Mouse (Mus musculus) midbrain, embryonic 16.5 days (tissue): Measurements from ENCODE around the gene Nprl3. TPM values are rescaled to one million over a fixed set of nuclear protein-coding genes. Genes with fewer than 3 reads are reported as not detected.

Experiments
- ATAC-seq: fragments of 200-750 bp; cut with Nextera tagmentation; 2 replicates; pipeline ENCODE4 v1.8.0; 2017; ENCODE audit warnings: moderate TSS enrichment
- H3K27ac ChIP-seq: fragments of 300-500 bp; sonication (generic); 2 replicates; pipeline ENCODE4 v1.5.1; 2014; ENCODE audit warnings: mild to moderate bottlenecking, low read length, mixed read lengths
- H3K27me3 ChIP-seq: fragments of 300-500 bp; sonication (generic); 2 replicates; pipeline ENCODE4 v1.6.1; 2014; ENCODE audit warnings: low read depth, low read length, mixed read lengths; ENCODE audit not compliant: control insufficient read depth, insufficient read depth
- H3K36me3 ChIP-seq: fragments of 300-500 bp; sonication (generic); 2 replicates; pipeline ENCODE4 v1.6.1; 2014; ENCODE audit warnings: mild to moderate bottlenecking, low read length, moderate library complexity, mixed read lengths; ENCODE audit not compliant: control insufficient read depth, insufficient read depth
- H3K4me1 ChIP-seq: fragments of 300-500 bp; sonication (generic); 2 replicates; pipeline ENCODE4 v1.6.1; 2014; ENCODE audit warnings: mild to moderate bottlenecking, low read length, mixed read lengths; ENCODE audit not compliant: control insufficient read depth, insufficient read depth
- H3K4me2 ChIP-seq: fragments of 300-500 bp; sonication (generic); 2 replicates; pipeline ENCODE4 v1.6.1; 2014; ENCODE audit warnings: mild to moderate bottlenecking, low read length, mixed read lengths
- H3K4me3 ChIP-seq: fragments of 300-500 bp; sonication (generic); 2 replicates; pipeline ENCODE4 v1.5.1; 2014; ENCODE audit warnings: low read depth, mild to moderate bottlenecking, low read length, moderate library complexity, mixed read lengths
- H3K9ac ChIP-seq: fragments of 300-500 bp; sonication (generic); 2 replicates; pipeline ENCODE4 v1.6.1; 2014; ENCODE audit warnings: low read depth, low read length, mixed read lengths
- H3K9me3 ChIP-seq: fragments of 300-500 bp; sonication (generic); replicated peaks from 2 replicates; pipeline ENCODE4 v1.6.1; 2014; ENCODE audit warnings: mild to moderate bottlenecking, low read length, mixed read lengths; ENCODE audit not compliant: control insufficient read depth, poor library complexity, severe bottlenecking
- WGBS: fragments of 180-500 bp; shearing (Covaris S2); extraction: QIAGEN DNeasy Blood & Tissue Kit; methylation state at CpG from one replicate; pipeline ENCODE4 v1.1.7; 2014; 5-methylcytosine and 5-hydroxymethylcytosine counted together
- polyA plus RNA-seq: library from polyadenylated mRNA; unstranded; fragments of >200 nt; fragmentation: Nextera tagmentation; extraction: Ambion mirVana; gene quantifications from 2 replicates; pipeline ENCODE4 v1.2.1, GENCODE M21; 2015

The Nprl3 gene
- polyA plus RNA-seq, 1 experiment from 2014 or later = 45.3 TPM

- no peak overlapping the region for H3K9ac ChIP-seq
- no peak overlapping the region for H3K27ac ChIP-seq
- H3K4me3 ChIP-seq = no peak overlapping the region
- no peak overlapping the region for H3K4me2 ChIP-seq
- H3K36me3 ChIP-seq = no peaks in the 10 kb centered on the region
- no peaks in the 10 kb centered on the region for H3K9me3 ChIP-seq
- WGBS = 75% methylated on average over 21 of the region's 21 CpGs
- no peak for ATAC-seq
- H3K4me1 ChIP-seq = no peaks in the 10 kb centered on the region
- H3K27me3 ChIP-seq = no peaks in the 10 kb centered on the region
Measured at GRCm38 (mm10) chr11:32277736-32278457, 10.4 kb upstream of the Nprl3 start.

DNA sequence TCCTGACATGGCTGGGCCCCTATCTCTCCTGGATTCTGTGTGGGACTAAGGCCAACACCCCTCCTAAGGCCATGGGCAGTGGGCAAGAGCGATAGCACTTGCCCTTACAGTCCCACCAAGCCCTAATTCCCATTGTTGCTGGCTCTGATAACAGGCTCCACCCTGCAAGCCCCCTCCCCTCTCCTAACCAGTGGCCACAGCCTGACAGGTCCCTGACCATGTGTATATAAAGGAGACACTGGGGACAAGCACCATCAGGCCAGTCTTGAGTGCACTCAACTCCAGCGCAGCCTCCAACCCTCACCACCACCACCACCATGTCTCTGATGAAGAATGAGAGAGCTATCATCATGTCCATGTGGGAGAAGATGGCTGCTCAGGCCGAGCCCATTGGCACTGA, 8.8 kb upstream of the Nprl3 start, which contains the start of gene Hba-x:
TSS of gene Hba-x (plus strand) at position 54 of the 400 bp plus-strand sequence.
- H3K36me3 ChIP-seq = no peaks in the 10 kb centered on the region
- no peak within 1 kb of the TSS for H3K9ac ChIP-seq
- no peaks in the 10 kb centered on the region; the same call in 1 of the 2 replicates for H3K27me3 ChIP-seq
- no peak within 1 kb of the TSS for H3K4me3 ChIP-seq
- no peaks in the 10 kb centered on the region for H3K4me1 ChIP-seq
- H3K9me3 ChIP-seq = no peaks in the 10 kb centered on the region
- WGBS = 66% methylated on average over 3 of the region's 3 CpGs
- no peak for ATAC-seq
- no peak within 1 kb of the TSS for H3K27ac ChIP-seq
- no peak within 1 kb of the TSS for H3K4me2 ChIP-seq

- Histone ChIP-seq H3K4me3 (no peak overlapping the region), H3K36me3 (no peaks in the 10 kb centered on the region), H3K4me2 (no peak overlapping the region), H3K9me3 (no peaks in the 10 kb centered on the region), H3K27ac (no peak overlapping the region), H3K4me1 (peaks cover 9% of the 10 kb centered on the region), H3K27me3 (no peaks in the 10 kb centered on the region; the same call in 1 of the 2 replicates), H3K9ac (no peak overlapping the region)
- WGBS = 58% methylated on average over 4 of the region's 4 CpGs
- ATAC-seq = no peak
Measured at GRCm38 (mm10) chr11:32271178-32271577, 3.7 kb upstream of the Nprl3 start.

DNA sequence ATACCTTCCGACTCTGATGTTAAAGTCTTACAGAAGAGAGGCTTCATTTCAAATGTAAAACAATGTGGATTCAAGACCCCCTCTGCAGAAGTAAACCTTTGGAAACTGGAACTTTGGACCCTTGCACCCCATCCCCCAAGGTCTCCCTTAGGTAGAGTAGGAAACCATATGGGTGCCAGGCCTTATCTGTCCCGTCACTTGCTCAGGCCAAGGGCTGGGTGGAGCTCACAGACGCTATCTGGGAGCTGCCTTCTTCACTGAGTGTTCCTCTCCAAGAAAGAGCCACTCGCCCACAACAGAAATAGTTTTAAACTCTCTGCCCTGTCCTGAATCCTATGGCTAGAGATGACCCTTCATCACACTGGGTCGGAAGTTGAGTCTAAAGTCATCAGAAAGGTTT, 1.4 kb upstream of the Nprl3 start:
- H3K36me3 ChIP-seq = no peaks in the 10 kb centered on the region
- WGBS = 82% methylated on average over 5 of the region's 5 CpGs
- H3K4me3 ChIP-seq = no peak overlapping the region

GRCm38 (mm10) chr11:32267964-32268363, 457 bp upstream of the Nprl3 start:
- Histone ChIP-seq H3K27me3 (no peaks in the 10 kb centered on the region; the same call in 1 of the 2 replicates), H3K9ac (peak overlapping the region; percentile 60), H3K4me2 (peak overlapping the region; percentile 63), H3K27ac (peak overlapping the region; percentile 95), H3K36me3 (no peaks in the 10 kb centered on the region), H3K9me3 (no peaks in the 10 kb centered on the region), H3K4me1 (peaks cover 14% of the 10 kb centered on the region), H3K4me3 (peak overlapping the region; percentile 78)
- WGBS = 24% methylated on average over 5 of the region's 5 CpGs
- ATAC-seq = peak; percentile 43

More for the DNA sequence above, 1.4 kb upstream of the Nprl3 start:
- H3K27me3 ChIP-seq = no peaks in the 10 kb centered on the region; the same call in 1 of the 2 replicates
- peaks cover 14% of the 10 kb centered on the region for H3K4me1 ChIP-seq
- H3K4me2 ChIP-seq = no peak overlapping the region
- H3K27ac ChIP-seq = no peak overlapping the region
- no peak for ATAC-seq
- H3K9ac ChIP-seq = no peak overlapping the region
- no peaks in the 10 kb centered on the region for H3K9me3 ChIP-seq

DNA sequence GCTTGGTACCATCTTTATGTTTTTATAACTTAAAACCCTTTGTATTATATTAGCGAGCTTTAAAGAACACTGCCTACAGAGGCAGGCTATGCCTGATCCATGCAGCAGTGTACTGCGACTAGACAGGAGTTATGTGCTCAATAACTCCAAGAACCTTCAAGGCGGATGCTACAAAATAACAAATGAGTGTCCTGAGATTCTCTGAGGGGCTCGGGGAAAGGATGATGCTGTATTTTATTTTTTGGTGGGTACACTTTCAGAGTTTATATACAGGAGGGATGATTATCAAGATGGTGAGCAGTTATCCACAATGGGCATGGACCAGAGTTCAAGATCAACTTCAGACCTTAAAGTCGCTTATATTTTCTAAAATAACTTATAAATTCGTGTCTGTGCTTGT, 731 bp downstream of the Nprl3 start:
- 22% methylated on average over 6 of the region's 6 CpGs for WGBS
- no peak; the same call in 1 of the 2 replicates for ATAC-seq
- H3K4me1 ChIP-seq = peaks cover 14% of the 10 kb centered on the region

DNA sequence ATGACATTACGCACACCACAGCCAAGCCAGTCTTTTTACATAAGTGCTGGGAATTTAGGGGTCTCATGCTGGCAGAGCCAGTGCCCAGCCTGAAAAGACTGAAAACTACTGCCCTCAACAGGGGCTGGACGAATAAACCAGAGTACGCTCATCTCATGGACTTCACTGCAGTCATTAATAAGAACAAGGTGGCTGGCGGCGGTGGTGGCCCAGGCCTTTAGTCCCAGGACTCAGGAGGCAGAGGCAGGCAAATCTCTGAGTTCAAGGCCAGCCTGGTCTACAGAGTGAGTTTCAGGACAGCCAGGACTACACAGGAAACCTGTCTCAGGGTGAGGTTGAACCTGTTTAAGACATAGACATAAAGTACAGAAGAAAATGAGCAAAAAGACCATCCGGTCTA, 1.3 kb downstream of the Nprl3 start:
- WGBS = 95% methylated on average over 6 of the region's 6 CpGs
- H3K9me3 ChIP-seq = no peaks in the 10 kb centered on the region
- H3K4me2 ChIP-seq = no peak overlapping the region
- H3K4me3 ChIP-seq = no peak overlapping the region
- no peaks in the 10 kb centered on the region; the same call in 1 of the 2 replicates for H3K27me3 ChIP-seq
- H3K27ac ChIP-seq = no peak overlapping the region
- H3K36me3 ChIP-seq = 0 out of 2 replicates have a peak, but pooled peaks cover 5% of the 10 kb centered on the region
- H3K9ac ChIP-seq = no peak overlapping the region
- peaks cover 14% of the 10 kb centered on the region for H3K4me1 ChIP-seq
- ATAC-seq = no peak

More for the DNA sequence above, 731 bp downstream of the Nprl3 start:
- peak overlapping the region; percentile 78 for H3K4me3 ChIP-seq
- H3K36me3 ChIP-seq = 0 out of 2 replicates have a peak, but pooled peaks cover 5% of the 10 kb centered on the region
- H3K27me3 ChIP-seq = no peaks in the 10 kb centered on the region; the same call in 1 of the 2 replicates
- H3K9ac ChIP-seq = peak overlapping the region; percentile 82
- H3K4me2 ChIP-seq = peak overlapping the region; percentile 55
- no peaks in the 10 kb centered on the region for H3K9me3 ChIP-seq
- peak overlapping the region; percentile 95 for H3K27ac ChIP-seq

DNA sequence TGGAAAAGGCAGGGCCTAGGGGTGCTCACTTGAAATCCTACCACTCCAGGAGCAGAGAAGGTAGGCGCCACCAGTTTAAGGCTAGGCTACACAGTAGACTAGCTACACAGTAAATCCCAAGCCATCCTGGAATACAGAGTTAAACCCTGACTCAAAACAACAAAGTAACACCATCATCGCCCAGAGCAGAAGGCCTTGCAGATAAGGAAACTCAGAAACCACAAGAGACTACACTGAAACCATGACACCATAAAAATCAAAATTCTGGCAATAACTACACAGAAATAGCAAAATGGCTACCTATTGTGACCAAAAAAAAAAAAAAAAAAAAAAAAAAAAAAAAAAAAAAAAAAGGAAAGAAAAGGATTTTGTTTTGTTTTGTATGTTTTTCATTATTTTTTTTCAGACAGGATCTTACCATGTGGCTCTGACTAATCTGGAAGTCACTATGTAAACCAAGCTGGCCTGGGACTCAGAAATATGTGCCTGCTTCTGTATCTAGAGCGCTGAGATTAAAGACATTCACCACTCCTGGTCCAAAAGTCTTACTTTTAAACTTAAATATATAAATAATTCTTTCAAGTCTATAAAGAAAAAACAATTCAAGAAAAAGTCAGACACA, 2.3 kb downstream of the Nprl3 start:
- H3K4me3 ChIP-seq = no peak overlapping the region
- peaks cover 14% of the 10 kb centered on the region for H3K4me1 ChIP-seq
- H3K9me3 ChIP-seq = no peaks in the 10 kb centered on the region
- WGBS = 87% methylated on average over 3 of the region's 3 CpGs
- no peak overlapping the region for H3K9ac ChIP-seq
- no peak for ATAC-seq
- no peaks in the 10 kb centered on the region for H3K27me3 ChIP-seq
- peaks cover 8% of the 10 kb centered on the region; the same call in 1 of the 2 replicates for H3K36me3 ChIP-seq
- H3K27ac ChIP-seq = no peak overlapping the region
- no peak overlapping the region for H3K4me2 ChIP-seq
